ENCODE assay signal across 18 mouse cellular contexts in genomic region chr1:89717100-89717499, GRCm38 (mm10).
"Had no signal": no experiment of that assay in that cellular context is flagged by ENCODE, and none has a peak within 500 bp of the region (broad histone marks: within the 10 kb centered on the region; RNA-seq: fewer than 3 reads in every experiment).

No protein-coding gene starts in this region.

- H3K4me3 ChIP-seq: kidney, embryonic 15.5 days; limb, embryonic 13.5 days; liver, embryonic 15.5 days; megakaryocyte, embryonic 14.5 days; midbrain, embryonic 15.5 days; neural tube, embryonic 13.5 days had no signal

- H3K9me3 ChIP-seq: kidney, embryonic 15.5 days; limb, embryonic 13.5 days; liver, embryonic 15.5 days; megakaryocyte, embryonic 14.5 days; midbrain, embryonic 15.5 days; neural tube, embryonic 13.5 days had no signal

- H3K4me1 ChIP-seq: megakaryocyte, embryonic 14.5 days had no signal

- DNase-seq: kidney, adult 2 months; kidney, postnatal 14 days; layer of hippocampus, adult 9-11 months; left cerebral cortex, postnatal 4 days; retina, postnatal 1 day; right cerebral cortex, postnatal 4 days; spleen, adult 18-20 months; thymus, adult 18-20 months; thymus, postnatal 25 days had no signal

- H3K4me2 ChIP-seq: kidney, embryonic 15.5 days; limb, embryonic 13.5 days; liver, embryonic 15.5 days; midbrain, embryonic 11.5 days; midbrain, embryonic 15.5 days; neural tube, embryonic 13.5 days had no signal

- H3K9ac ChIP-seq: kidney, embryonic 15.5 days; limb, embryonic 13.5 days; liver, embryonic 15.5 days; midbrain, embryonic 15.5 days; neural tube, embryonic 13.5 days had no signal

- H3K27ac ChIP-seq: kidney, embryonic 15.5 days; limb, embryonic 13.5 days; liver, embryonic 15.5 days; macrophage; midbrain, embryonic 15.5 days; neural tube, embryonic 13.5 days had no signal

- H3K36me3 ChIP-seq: kidney, embryonic 15.5 days; liver, embryonic 15.5 days; midbrain, embryonic 15.5 days had no signal

- H3K27me3 ChIP-seq: kidney, embryonic 15.5 days; limb, embryonic 13.5 days; liver, embryonic 15.5 days; megakaryocyte, embryonic 14.5 days; midbrain, embryonic 15.5 days; neural tube, embryonic 13.5 days had no signal

- ATAC-seq: intestine, embryonic 16.5 days; midbrain, embryonic 15.5 days had no signal
